Mouse (Mus musculus) thymus, postnatal 4 days (tissue): Measurements from ENCODE around the gene Gm37240.

ENCODE experiments used
- DNase-seq: peaks from one replicate; pipeline ENCODE4 v3.0.0; 2021

The Gm37240 gene

DNA sequence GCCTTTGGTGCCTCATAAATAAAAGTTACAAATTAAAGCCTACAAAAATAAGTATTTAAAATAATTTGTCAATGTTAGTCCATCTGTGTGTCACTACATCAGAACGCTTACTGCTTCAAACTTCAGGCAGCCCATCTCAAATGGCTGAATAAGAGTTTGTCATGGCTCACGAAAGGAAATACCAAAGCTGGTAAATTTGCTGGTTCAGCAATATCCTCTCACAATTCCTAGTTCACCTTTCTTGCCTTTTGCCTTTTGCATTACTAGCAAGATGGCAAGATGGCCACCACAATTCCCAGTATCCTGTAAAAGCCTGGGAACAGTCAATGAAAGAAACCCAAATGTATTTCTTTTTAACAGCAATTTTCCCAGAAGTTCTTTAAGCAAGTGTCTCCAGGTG lies 718.5 kb downstream of the Gm37240 start:
- DNase-seq = no peak

DNA sequence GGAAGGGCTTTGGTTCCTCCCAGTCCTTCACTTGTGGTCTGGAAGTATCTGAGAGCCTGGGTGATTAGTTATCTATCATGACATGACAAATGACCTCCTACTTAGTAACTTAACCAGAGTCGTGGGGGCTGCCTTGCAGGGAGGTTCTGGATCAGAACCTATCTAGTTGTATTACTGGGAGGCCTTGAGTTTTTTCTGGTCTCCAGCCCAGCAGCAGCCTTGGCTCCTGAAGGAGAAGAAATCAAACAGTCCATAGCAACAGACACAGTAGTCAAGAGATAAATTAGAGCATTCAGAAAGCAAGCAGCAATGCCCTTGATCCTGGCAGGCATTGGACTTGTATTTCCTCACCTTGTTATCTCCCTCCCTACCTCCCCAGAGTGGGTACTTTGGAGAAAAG lies 722.4 kb downstream of the Gm37240 start:
- no peak for DNase-seq

DNA sequence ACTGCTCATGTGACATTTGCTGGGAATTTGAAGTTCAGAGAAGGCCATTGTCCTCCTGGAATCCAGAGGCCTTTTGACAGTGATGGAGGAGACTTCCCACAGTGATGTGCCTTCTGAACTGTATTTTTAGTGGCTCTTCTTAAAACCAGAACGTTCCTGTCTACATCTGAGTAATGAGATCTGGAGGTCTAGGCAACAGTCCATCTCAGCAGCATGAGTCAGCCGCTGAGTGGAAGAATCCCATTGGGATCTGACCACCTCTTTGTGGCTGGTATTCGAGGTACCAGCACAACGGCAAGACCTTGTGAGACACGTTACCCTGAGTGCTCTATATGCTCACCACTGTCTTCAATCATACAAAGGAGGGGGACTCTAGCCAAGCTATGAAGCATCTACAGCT lies 723.9 kb downstream of the Gm37240 start:
- DNase-seq = no peak

DNA sequence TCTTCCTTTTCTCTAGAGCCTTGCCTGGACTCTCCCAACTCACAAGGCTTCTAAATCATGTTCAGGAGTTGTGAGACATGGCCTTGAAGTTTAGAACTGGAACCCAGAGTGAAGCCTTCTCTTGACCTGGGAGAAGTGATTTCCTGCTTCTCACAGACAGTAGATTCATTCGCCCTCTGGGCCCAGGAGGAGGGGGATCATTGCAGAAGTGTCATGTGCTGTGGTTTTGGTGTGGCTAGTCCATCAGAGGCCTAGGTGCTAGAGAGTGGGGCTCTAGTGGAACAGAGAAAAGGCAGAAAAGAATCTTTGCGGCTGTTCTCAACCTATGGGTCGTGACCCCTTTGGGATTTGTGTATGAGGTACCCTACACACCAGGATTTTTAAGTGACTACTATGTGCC lies 724.9 kb downstream of the Gm37240 start:
- no peak for DNase-seq

DNA sequence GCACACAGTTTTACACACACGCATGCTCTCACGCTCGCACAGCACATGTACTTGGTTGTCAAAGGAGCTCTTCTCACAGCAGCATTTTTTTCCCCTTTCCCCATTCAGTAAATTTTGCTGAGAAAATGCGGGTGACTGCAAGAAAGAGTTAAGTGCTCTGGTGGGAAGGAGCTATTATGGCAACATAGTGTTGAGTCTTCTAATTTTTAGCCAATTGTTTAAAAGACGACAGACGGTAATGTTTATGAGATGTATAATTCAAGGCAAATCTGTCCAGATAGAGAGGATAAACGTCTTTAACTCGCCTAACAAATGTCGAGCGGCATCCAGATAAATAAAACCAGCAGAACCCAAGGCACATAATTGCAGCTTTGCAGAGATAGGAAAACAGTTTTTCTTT lies 726.5 kb downstream of the Gm37240 start:
- no peak for DNase-seq

DNA sequence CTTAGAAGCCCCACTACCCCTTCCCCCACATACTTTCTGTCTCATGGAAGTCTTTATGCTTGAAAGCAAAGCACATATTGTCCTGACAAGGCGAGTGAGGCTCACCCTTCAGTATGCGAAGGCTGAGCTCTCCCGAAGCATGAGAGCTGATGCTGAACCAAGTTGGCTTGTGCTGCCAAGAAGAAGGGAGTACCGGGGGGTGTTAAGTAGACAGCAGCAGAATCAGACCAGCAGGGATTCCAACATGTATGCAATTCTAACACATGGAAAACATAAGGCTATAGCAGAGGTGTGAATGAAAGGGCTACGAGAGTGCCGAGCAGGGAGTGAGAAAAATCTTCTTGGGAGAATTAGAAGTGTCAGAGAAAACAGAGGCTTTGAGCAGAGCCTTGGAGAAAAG lies 727.7 kb downstream of the Gm37240 start:
- no peak for DNase-seq

DNA sequence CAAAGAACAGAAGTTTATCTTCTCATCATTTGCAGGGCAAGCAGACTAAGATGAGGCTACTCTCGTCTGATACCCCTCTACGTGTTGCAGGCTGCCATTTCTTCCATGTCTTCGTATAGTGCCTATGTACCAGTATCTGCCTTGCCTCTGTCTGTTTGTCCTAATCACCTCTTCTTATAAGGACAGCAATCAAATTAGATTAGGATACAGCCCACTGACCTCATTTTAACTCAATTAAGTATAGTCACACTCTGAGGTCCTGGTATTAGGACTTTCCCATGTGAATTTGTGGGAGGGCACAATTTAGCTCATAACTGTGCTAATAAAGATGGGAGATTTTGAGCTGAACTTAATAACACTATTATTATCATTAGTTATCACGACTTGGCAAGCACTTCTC lies 738.5 kb downstream of the Gm37240 start:
- no peak for DNase-seq

DNA sequence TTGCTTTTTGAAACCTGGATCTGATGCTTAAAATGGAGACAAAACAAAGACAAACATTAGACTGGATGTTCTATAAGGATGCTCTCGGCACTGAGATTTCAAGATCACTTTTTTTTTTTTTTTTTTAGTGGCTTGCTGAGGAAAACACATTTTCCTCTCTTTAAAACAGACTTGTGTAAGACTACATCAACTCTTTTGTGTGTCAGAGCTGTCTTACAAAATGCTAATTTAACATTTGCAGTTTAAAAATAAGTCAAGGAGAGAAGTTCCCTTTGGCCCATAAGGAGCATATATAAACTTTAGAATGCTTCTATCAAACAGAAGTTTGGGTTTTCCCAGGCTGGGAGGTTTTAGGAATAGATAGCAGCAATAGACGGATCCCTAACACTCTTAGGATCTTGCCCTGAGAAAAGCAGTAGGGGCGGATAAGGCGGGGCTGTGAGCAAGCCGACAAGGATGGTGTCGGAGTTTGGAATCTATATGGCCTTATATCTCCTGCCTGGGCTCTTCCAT lies 739.2 kb downstream of the Gm37240 start:
- no peak for DNase-seq

DNA sequence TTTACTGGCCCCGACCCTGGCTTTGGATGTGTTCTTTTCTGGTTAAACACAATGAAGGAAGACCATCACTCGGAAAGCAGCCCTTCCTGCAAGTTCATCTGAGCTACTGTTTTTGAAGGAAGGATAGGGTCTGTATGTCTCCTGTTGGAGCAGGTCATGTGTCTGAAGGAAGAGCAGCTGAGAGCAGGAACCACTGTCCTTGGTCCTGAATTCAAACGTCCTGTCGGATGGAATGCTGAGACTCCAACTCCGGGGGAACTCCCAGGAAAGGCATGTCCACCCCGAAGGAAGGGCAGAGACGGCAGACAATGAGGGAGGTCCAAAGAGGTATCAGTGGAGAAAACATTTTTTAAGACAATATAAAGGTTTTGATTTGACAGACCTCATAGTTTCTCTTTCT lies 741.8 kb downstream of the Gm37240 start:
- DNase-seq = no peak

DNA sequence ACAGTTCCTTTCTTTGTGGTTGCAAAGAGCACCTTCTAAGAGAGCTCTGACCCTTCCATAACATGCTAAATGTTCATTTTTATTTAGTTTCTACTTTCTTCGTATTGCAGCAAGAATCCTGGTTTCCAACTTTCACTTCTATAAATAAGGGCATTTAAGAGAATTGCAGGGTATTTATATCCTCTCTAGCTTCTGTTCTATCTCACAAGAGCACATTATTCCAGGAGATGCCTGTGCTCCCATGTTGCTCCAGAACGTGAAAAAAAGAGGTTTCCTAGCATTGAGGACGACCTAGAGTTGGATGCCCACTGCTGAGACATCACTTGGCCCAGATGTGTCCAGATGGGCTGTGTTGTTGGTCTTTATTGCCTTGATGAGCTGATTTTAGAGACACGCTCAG lies 742.2 kb downstream of the Gm37240 start:
- DNase-seq = no peak

DNA sequence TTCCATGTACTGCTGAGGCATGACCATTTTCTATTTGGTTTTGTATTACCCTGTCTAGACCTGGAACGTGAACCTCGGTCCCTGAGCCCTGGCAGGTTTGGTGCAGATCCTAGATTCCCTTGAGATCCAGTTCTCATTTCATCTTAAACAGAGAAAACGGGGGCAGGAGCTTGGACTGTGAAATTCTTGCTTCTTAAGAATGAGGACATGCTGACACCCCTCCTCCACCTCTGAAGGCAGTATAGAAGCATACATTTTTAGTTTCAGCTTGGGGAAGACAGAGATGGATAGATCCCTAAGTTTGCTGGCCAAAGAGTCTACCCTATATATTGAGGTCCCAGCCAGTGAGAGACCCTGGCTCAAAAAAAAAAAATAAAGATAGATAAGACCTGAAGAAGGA lies 742.9 kb downstream of the Gm37240 start:
- DNase-seq = no peak

DNA sequence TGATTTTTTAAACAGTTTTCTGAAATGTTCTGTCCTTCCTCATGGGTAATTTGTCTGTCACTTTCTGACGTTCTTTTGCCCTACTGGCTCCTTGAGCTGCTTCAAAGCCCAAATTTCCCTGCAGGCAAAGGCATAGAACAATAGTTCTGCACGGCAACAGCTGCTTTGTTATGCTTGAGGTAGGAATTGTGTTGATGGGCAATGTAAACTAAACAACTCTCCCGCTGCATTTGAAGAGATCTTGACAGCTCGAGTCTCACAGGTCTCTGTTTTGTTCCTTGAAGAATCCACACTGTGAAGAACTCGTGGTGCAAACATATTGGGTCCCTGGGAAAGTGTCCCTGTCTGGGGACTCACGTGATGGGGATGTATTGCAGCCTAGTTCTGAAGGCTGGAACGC lies 746.8 kb downstream of the Gm37240 start:
- no peak for DNase-seq

DNA sequence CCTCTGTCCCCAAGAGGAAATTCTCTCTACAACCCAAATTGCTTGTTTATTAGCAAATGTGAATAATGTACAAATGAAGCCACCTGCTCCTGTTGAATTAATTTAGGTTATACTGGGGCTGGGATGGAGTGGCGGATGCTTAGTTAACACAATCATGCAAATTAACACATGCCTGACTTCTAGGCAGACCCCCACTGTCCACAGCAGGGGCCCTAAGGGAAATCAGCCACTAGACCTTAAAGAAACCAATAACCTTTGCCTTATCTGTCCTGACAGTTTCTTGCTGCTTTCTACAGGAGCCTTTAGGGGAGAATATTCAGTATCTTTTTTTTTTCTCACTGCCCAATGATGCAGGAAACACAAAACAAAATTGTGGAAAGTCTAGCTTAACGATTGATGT lies 748.9 kb downstream of the Gm37240 start:
- DNase-seq = no peak

DNA sequence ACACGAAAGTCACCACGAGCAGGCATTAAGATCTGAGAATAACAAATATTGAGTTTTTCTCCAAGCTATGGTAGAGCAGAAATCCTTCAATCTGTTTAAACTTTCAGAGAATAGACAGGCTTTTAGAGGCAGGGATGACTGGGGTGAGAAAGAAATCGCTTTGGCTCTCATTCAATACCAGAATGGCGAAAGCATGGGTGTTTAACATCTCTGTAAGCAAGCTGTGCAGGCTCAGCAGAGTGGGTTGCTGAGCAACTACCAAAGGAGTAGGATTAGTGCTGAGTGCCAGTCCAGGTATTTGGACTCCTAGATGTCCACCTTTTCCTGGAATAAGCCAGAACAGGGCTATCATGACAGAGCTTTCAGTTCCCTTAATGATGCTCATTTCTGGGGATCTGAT lies 753.8 kb downstream of the Gm37240 start:
- no peak for DNase-seq

DNA sequence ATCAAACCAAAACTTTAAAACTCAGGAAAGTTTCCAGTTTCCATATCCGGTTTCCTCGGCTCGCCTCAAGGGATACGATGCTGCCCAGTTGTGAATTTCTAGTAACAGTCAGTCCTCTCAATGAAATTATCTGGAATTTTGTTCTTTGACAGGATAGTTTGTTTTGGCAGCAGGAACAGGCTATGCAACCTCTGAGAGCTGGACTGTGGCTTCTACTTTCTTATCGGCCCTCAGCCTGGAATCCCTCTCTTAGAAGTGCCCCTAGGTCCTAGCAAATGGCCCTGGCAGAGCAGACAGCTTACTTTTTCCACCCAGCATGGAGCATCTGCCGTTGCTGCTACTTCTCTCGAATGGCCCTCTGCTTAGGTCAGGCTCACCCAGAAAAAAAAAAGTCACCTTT lies 755.4 kb downstream of the Gm37240 start:
- DNase-seq = no peak

DNA sequence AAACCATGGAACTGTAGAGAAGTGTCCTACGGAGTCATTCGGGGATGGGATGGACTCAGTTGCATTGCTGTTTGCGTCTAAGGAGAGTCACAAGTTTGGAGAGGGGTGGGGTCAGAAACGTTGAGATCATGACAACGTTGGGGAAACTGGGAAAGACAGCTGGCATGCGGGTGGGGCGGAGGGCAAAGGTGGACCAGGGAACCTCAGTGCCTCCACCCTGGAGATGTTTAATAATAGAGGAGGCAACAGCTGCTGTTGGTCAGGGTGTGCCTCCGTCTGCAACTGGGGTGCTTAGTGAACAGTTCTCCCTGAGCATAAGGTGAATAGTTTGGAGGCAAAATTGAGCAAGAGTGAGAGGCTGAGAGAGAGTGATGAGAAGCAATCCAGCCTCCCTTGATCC lies 758.8 kb downstream of the Gm37240 start:
- DNase-seq = no peak

DNA sequence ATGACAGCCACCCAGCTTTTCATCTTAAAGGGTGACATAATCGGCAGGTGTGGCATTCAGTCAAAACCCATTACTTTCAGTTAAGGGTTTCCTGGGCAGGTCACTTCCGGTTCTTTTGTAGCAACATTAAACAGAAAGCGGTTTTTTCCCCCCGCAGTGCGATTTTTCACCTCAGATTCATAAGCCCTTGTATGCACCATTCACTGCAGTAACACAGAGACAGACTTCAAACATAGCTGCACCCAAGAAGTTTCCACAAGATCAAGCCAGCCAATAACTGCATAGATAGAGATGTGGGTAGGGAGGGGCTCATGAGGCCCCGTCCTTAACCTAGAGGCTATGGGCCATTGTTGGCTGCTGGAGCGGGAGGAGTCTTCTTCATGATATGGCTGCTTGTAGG lies 760.3 kb downstream of the Gm37240 start:
- DNase-seq = peak; percentile 43

DNA sequence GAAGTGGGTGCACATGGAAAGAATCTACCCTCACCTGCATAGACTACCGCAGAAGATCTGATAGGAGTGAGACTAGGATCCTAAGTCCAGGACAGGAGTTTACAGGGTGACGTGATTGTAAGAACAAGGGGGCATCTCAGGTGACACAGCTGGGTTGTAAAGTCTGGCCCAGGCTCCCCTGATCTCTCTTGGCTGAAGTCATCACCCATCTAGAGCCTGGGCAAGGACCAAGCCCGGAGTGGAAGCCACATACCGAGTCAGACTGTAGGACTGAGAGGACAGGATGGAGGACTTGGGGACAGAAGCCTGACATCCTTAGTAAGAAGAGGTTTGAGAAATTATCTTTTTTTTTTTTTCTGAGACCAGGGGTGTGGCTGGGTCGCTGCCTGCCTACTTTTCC lies 761.8 kb downstream of the Gm37240 start:
- no peak for DNase-seq

DNA sequence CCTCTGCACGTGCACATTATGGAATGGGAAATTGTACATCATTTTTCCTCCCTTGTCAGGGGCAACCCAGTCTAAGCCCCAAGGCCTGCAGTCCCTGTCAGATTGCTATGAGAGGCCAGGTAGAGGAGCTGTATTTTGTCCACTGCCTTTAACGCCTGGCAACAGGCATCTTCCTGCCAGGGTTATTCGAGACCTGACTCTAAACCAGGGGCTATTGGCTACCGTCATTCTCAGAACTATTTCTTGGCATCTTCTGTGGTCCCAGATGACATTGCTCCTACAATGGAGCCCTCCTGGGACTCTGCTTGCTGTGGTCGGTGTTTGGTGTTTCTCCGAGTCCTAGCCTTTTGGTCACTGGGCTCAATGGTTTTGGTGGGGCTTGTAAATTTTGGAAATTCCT lies 762.4 kb downstream of the Gm37240 start:
- no peak for DNase-seq

DNA sequence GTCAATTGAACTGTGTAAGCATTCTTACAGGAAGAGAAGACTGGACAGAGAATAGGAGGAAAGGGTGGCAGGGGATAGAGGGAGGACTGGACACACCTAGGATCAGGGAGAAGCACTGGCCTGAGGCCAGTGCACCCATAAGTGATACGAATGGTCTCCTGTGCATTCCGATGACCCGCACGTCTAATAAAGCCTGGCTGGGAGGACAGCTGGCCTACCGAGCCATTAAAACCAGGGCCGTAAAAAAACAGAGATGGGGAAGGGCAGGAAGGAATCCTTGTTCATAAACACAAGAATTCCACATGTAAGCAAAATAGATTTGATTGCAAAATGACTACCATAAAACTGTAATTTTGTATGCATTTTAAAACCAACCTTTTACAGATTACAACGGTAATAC lies 762.9 kb downstream of the Gm37240 start:
- DNase-seq = no peak

DNA sequence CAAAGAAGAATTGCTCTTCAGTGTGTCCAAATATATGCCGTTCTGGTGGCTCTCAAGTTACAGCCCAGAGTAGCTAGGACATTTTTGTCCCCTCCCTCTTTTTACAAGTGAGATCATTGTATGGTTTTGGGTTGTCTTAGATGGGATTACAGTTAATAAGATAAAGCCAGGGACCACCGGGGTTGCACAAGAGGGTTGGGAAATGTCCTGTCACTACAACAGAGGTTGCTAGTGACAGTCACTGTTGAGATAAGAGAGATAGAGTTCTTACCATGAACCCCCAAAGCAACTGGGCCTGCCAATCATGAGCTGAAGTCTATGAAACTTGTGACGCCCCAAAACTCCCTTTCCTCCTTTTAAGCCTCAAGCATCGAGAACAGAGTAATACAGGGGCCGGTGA lies 769.6 kb downstream of the Gm37240 start:
- DNase-seq = no peak

DNA sequence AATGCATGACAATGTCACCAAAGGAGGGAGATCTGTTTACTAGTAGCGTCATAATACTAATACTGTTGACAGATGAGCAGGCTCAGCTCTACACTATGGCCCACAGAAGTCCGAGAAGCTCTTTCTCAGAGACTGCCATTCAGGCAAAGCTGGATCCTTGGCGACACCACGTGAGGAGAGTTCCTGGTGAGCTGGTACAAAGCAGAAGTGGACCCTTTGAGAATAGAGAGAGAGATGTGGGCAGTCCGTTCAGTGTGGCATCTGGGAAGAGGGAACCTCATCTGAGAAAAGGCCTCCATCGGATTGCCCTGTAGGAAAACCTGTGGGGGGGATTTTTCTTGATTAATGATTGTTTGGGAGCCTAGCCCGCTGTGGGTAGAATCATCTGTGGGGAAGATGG lies 770.3 kb downstream of the Gm37240 start:
- DNase-seq = no peak

DNA sequence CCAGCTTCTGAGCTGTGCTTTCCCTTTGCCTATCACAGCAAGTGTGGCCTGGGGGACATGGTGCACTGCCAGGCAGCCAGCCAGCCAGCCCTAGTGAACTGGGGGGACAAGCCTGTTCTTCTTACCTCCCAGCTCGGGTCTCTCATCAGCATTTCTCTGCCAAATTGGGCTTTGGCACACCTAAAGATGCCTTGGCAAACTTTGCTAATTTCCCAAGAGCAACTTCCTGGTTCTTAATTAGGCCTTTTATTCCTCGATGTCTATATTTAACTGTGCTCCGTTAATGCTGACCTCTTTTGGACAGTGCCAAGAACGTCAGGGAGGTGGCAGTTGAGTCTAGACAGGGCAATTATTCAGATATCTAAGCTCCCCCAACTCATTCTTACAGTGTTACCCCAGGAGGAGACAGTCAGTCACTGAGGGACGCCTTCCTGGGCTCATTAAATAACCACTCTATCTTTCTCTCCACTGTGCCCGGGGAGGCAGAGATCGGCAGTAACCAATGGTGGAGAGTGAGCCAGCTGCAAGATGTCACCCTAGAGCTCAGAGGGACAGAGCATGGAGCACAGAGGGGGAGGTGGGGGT lies 771.3 kb downstream of the Gm37240 start:
- no peak for DNase-seq

DNA sequence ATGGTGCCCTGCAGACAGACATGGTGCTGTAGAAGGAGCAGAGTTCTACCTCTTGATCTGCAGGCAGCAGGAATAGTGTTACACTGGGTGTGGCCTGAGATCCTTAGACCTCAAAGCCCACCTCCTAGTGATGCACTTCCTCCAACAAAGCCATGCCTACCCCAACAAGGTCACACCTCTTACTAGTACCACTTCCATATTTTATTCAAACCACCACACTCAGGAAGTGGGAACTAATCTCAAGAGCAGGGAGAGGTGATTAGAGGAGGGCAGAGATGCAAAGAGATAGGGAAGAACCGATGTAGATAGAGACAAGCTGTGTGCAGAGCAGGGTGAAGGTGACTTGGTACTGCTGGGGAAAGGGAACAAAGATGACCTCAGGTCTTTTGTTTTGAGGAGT lies 773.8 kb downstream of the Gm37240 start:
- no peak for DNase-seq

DNA sequence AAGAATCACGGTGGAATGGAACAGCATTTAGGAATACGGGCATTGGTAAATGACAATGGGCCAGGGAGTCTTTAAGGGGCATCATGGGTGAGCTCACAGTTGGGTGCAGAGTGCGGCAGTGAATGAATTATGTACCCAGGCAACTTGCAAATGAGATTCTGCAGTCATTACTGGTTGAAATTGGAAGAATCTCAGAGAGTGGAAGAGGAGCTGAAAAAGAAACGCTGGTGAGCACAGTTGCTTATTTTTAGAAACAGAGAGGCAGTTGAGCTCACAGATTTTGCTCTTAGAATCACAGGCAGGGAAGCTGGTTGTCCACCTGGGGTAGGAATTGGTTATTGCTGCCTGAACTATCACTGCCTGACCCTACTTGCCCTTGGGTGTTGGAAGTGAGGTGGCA lies 776.6 kb downstream of the Gm37240 start:
- no peak for DNase-seq

DNA sequence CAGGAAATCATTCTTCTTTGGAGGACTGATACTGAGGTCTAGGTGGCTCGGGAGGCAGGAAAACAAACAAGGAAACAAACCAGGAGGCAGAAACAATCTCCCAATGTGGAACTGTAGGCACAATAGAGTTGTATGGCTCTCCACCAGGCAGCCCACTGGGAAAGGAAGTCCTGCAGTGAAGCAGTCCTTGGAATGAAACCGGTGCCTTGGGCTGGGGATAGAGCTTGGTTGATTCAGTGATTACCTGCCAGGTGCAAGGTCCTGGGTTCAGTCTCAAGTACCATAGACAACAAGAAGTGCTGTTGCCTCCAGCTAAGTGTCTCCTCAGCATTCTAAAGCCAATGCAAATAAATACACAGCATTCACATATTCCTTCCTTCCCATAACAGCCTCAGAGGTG lies 778.1 kb downstream of the Gm37240 start:
- no peak for DNase-seq
